Mouse (Mus musculus): ENCODE measurements around the gene Dnajb8.

The Dnajb8 gene

GRCm38 (mm10) chr6:88204531-88205385 is 17.3 kb upstream of the Dnajb8 start:
- TF ChIP-seq GATA4 (IDR thresholded peaks at IDR 0.05; ENCODE audit: insufficient replicate concordance, low read length): no peak

- TF ChIP-seq GATA4 (IDR thresholded peaks at IDR 0.05; ENCODE audit: insufficient replicate concordance, low read length): no peak
These were observed 16.7 kb upstream of the Dnajb8 start for GRCm38 (mm10) chr6:88205386-88205700.

- TF ChIP-seq GATA4 (IDR thresholded peaks at IDR 0.05; ENCODE audit: insufficient replicate concordance, low read length): peak; percentile 69; the same call in 1 of the 2 replicates
These were observed 16.1 kb upstream of the Dnajb8 start for GRCm38 (mm10) chr6:88205937-88206336.

GRCm38 (mm10) chr6:88206566-88206965 is 15.5 kb upstream of the Dnajb8 start:
- TF ChIP-seq GATA4 (IDR thresholded peaks at IDR 0.05; ENCODE audit: insufficient replicate concordance, low read length): no peak

GRCm38 (mm10) chr6:88207403-88208033 is 14.6 kb upstream of the Dnajb8 start:
- TF ChIP-seq GATA4 (IDR thresholded peaks at IDR 0.05; ENCODE audit: insufficient replicate concordance, low read length): no peak

- TF ChIP-seq GATA4 (IDR thresholded peaks at IDR 0.05; ENCODE audit: insufficient replicate concordance, low read length): no peak
These were observed 13.7 kb upstream of the Dnajb8 start for GRCm38 (mm10) chr6:88208321-88208720.

GRCm38 (mm10) chr6:88209453-88209852 is 12.6 kb upstream of the Dnajb8 start:
- no peak for TF ChIP-seq GATA4 (IDR thresholded peaks at IDR 0.05; ENCODE audit: insufficient replicate concordance, low read length)

GRCm38 (mm10) chr6:88210182-88210581 is 11.9 kb upstream of the Dnajb8 start:
- no peak for TF ChIP-seq GATA4 (IDR thresholded peaks at IDR 0.05; ENCODE audit: insufficient replicate concordance, low read length)

GRCm38 (mm10) chr6:88215797-88216196 is 6.3 kb upstream of the Dnajb8 start:
- no peak for TF ChIP-seq GATA4 (IDR thresholded peaks at IDR 0.05; ENCODE audit: insufficient replicate concordance, low read length)

- no peak for TF ChIP-seq GATA4 (IDR thresholded peaks at IDR 0.05; ENCODE audit: insufficient replicate concordance, low read length)
These were observed 5.9 kb upstream of the Dnajb8 start for GRCm38 (mm10) chr6:88216199-88216598.

GRCm38 (mm10) chr6:88219094-88219493 is 3.0 kb upstream of the Dnajb8 start:
- no peak for TF ChIP-seq GATA4 (IDR thresholded peaks at IDR 0.05; ENCODE audit: insufficient replicate concordance, low read length)

- TF ChIP-seq GATA4 (IDR thresholded peaks at IDR 0.05; ENCODE audit: insufficient replicate concordance, low read length): no peak
These were observed 4.5 kb downstream of the Dnajb8 start for GRCm38 (mm10) chr6:88226570-88226994.

GRCm38 (mm10) chr6:88227537-88227936 is 5.5 kb downstream of the Dnajb8 start:
- TF ChIP-seq GATA4 (IDR thresholded peaks at IDR 0.05; ENCODE audit: insufficient replicate concordance, low read length): no peak

- TF ChIP-seq GATA4 (IDR thresholded peaks at IDR 0.05; ENCODE audit: insufficient replicate concordance, low read length): no peak
These were observed 7.2 kb downstream of the Dnajb8 start for GRCm38 (mm10) chr6:88229221-88229620.

- no peak for TF ChIP-seq GATA4 (IDR thresholded peaks at IDR 0.05; ENCODE audit: insufficient replicate concordance, low read length)
These were observed 9.8 kb downstream of the Dnajb8 start for GRCm38 (mm10) chr6:88231821-88232220.

- no peak for TF ChIP-seq GATA4 (IDR thresholded peaks at IDR 0.05; ENCODE audit: insufficient replicate concordance, low read length)
These were observed 10.2 kb downstream of the Dnajb8 start for GRCm38 (mm10) chr6:88232221-88232620.

All from liver, adult (tissue).